ENCODE assay signal across 7 mouse cellular contexts in the genomic region with DNA sequence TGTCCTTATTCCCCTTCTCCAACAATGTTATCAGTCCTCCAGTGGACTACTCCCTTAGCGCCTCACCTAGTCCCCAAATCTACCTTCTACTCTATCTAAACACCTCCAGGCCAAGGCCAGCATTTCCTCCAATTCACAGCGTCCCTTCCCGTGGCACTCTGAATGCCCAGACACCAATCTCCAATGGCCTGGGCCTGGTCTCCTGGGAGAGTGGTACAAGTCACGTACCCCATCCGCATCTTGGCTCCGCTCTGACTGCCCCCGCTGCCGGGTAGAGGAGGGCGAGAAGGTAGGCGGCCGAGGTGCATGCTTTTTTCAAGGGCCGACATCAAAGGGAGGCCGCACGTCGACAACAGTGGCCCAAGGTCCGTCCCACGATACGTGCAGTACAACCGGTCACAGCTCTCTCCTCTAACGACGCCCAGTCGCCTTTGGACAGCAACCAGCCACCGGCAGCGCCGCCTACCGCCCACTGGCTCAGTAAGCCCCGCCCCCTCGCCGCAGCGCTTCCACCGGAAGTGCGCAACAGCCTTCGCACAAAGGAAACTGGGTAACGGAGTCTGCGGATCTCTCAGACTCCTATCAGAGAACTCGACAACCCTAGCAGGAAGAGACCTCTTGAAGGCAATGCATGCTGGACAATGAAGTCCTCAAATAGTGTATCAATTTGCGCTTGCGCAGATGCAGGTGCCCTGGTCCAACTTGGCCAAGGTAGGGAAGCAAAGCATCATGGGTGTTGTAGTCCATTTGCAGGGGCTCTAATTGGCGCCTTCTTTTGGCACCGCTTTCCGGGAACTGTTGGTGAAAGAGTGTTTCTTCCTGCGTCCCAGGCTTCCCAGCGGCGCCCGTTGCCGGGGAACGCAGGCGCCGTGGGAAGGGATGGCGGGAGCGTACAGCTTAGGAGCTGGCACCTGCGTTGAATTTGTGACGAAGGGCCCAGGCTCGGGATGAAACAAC. TPM values are rescaled to one million over a fixed set of nuclear protein-coding genes. Genes with fewer than 3 reads are reported as not detected.
DNase-seq lines count a peak whose midpoint lies in the region; ATAC-seq and TF ChIP-seq lines count a peak whose summit lies in the region.

Gene C2cd3, plus strand, starts transcription at position 739 of the 957 bp plus-strand sequence.
Gene Ppme1, minus strand, starts transcription at position 813 of the 957 bp plus-strand sequence.

- ATAC-seq in intestine, postnatal 0 days, result peak; percentile 98
- peak; percentile 97 for ATAC-seq in midbrain, embryonic 12.5 days (ENCODE audit: low FRiP score, low read depth)

- H3K4me1 ChIP-seq in embryonic facial prominence, embryonic 10.5 days, result peaks cover 26% of the 10 kb centered on the region
- peaks cover 3% of the 10 kb centered on the region for H3K4me1 ChIP-seq in intestine, postnatal 0 days (replicated peaks; ENCODE audit: control insufficient read depth, insufficient read depth, low read length)
- peaks cover 28% of the 10 kb centered on the region for H3K4me1 ChIP-seq in midbrain, embryonic 12.5 days
- no peaks in the 10 kb centered on the region for H3K4me1 ChIP-seq in small intestine, adult 2 months (ENCODE audit: control insufficient read depth, insufficient read depth, insufficient read length, low read length)

- peak; percentile 88 for TF ChIP-seq CTCF in intestine, postnatal 0 days (IDR thresholded peaks at IDR 0.05; ENCODE audit: low read depth)
- 0 out of 2 replicates have a peak, but pooled peaks have one; percentile 36 for TF ChIP-seq CTCF in small intestine, adult 2 months (IDR thresholded peaks at IDR 0.05; ENCODE audit: extremely low read depth, insufficient read length, insufficient replicate concordance, low read depth, low read length)

- peaks cover 31% of the 10 kb centered on the region for H3K36me3 ChIP-seq in embryonic facial prominence, embryonic 10.5 days (replicated peaks)
- no peaks in the 10 kb centered on the region for H3K36me3 ChIP-seq in intestine, postnatal 0 days (ENCODE audit: control insufficient read depth, insufficient read depth)
- H3K36me3 ChIP-seq in midbrain, embryonic 12.5 days, result peaks cover 19% of the 10 kb centered on the region
- peaks cover 6% of the 10 kb centered on the region; the same call in 1 of the 2 replicates for H3K36me3 ChIP-seq in small intestine, adult 2 months (ENCODE audit: control insufficient read depth, insufficient read depth, low read length)

- peak within 1 kb of the TSS; percentile 79 for H3K4me2 ChIP-seq in intestine, postnatal 0 days (replicated peaks; ENCODE audit: low read depth)
- peak within 1 kb of the TSS; percentile 77 for H3K4me2 ChIP-seq in midbrain, embryonic 12.5 days (replicated peaks)

- under 1% methylated on average over 54 of the region's 54 CpGs for WGBS in embryonic facial prominence, embryonic 10.5 days
- WGBS in intestine, postnatal 0 days, result under 1% methylated on average over 54 of the region's 54 CpGs
- WGBS in midbrain, embryonic 12.5 days, result under 1% methylated on average over 54 of the region's 54 CpGs
- WGBS in small intestine, adult 2 months, result under 1% methylated on average over 54 of the region's 54 CpGs

- H3K9me3 ChIP-seq in embryonic facial prominence, embryonic 10.5 days, result no peaks in the 10 kb centered on the region
- H3K9me3 ChIP-seq in intestine, postnatal 0 days (ENCODE audit: control insufficient read depth), result no peaks in the 10 kb centered on the region
- no peaks in the 10 kb centered on the region for H3K9me3 ChIP-seq in midbrain, embryonic 12.5 days

- peak; percentile 85 for TF ChIP-seq POLR2A in small intestine, adult 2 months (IDR thresholded peaks at IDR 0.05; ENCODE audit: low read depth, low read length)

- peak within 1 kb of the TSS; percentile 91 for H3K27ac ChIP-seq in embryonic facial prominence, embryonic 10.5 days (replicated peaks)
- H3K27ac ChIP-seq in intestine, postnatal 0 days (ENCODE audit: low read depth, low read length), result peak within 1 kb of the TSS; percentile 84
- peak within 1 kb of the TSS; percentile 85 for H3K27ac ChIP-seq in midbrain, embryonic 12.5 days (replicated peaks)
- peak within 1 kb of the TSS; percentile 88 for H3K27ac ChIP-seq in small intestine, adult 2 months (ENCODE audit: insufficient read depth, low read depth, low read length)

- peak; percentile 99 for DNase-seq in adrenal gland, postnatal 10 days
- DNase-seq in embryonic facial prominence, embryonic 10.5 days (ENCODE audit: low spot score), result peak; percentile 99
- DNase-seq in gonadal fat pad, adult 2 months (ENCODE audit: low read depth), result peak; percentile 100
- peak; percentile 99 for DNase-seq in left cerebral cortex, postnatal 4 days

- H3K27me3 ChIP-seq in embryonic facial prominence, embryonic 10.5 days (replicated peaks; ENCODE audit: low read depth, poor library complexity, severe bottlenecking), result no peaks in the 10 kb centered on the region
- no peaks in the 10 kb centered on the region for H3K27me3 ChIP-seq in intestine, postnatal 0 days (replicated peaks; ENCODE audit: control insufficient read depth, insufficient read depth, low read length)
- no peaks in the 10 kb centered on the region for H3K27me3 ChIP-seq in midbrain, embryonic 12.5 days
- no peaks in the 10 kb centered on the region for H3K27me3 ChIP-seq in small intestine, adult 2 months (ENCODE audit: control insufficient read depth, insufficient read depth, low read length)

- intact Hi-C loops in left cerebral cortex, postnatal 4 days (cut with DNase I), result no loop called here

- peak within 1 kb of the TSS; percentile 68 for H3K9ac ChIP-seq in intestine, postnatal 0 days (ENCODE audit: low read depth, low read length)
- peak within 1 kb of the TSS; percentile 83 for H3K9ac ChIP-seq in midbrain, embryonic 12.5 days (replicated peaks)

- peak within 1 kb of the TSS; percentile 93 for H3K4me3 ChIP-seq in embryonic facial prominence, embryonic 10.5 days
- H3K4me3 ChIP-seq in intestine, postnatal 0 days (ENCODE audit: low read depth, low read length), result peak within 1 kb of the TSS; percentile 73
- H3K4me3 ChIP-seq in midbrain, embryonic 12.5 days, result peak within 1 kb of the TSS; percentile 68
- peak within 1 kb of the TSS; percentile 87 for H3K4me3 ChIP-seq in small intestine, adult 2 months (ENCODE audit: low read depth, low read length)

RNA-seq across cellular contexts. Expression of gene C2cd3, which starts in this region (rescaled TPM):
- total RNA-seq in adrenal gland, postnatal 10 days (2021), result 10 to 100 TPM; 15.9 to 19.7 TPM
- polyA plus RNA-seq in embryonic facial prominence, embryonic 10.5 days (2016; fragmentation: Nextera tagmentation; extraction: Ambion mirVana), result 37.5 and 38.8 TPM in 2 replicates
- polyA plus RNA-seq in gonadal fat pad, adult 2 months (2012; rRNA removed), result 18.4 and 20.1 TPM in 2 replicates
- 4.5 and 5.7 TPM in 2 replicates for polyA plus RNA-seq in intestine, postnatal 0 days (2015; fragmentation: Nextera tagmentation; extraction: Ambion mirVana)
- total RNA-seq in left cerebral cortex, postnatal 4 days (2021), result 10 to 100 TPM; 19.2 to 22.8 TPM
- 39.5 and 41.0 TPM in 2 replicates for polyA plus RNA-seq in midbrain, embryonic 12.5 days (2016; fragmentation: Nextera tagmentation; extraction: Ambion mirVana)
- polyA plus RNA-seq in small intestine, adult 2 months (2012; rRNA removed), result 6.6 and 10.1 TPM in 2 replicates

RNA-seq across cellular contexts. Expression of gene Ppme1, which starts in this region (rescaled TPM):
- total RNA-seq in adrenal gland, postnatal 10 days (2021), result 10 to 100 TPM; 41.7 to 44.4 TPM
- polyA plus RNA-seq in embryonic facial prominence, embryonic 10.5 days (2016; fragmentation: Nextera tagmentation; extraction: Ambion mirVana), result 83.0 and 88.8 TPM in 2 replicates
- polyA plus RNA-seq in gonadal fat pad, adult 2 months (2012; rRNA removed), result 89.1 and 95.3 TPM in 2 replicates
- polyA plus RNA-seq in intestine, postnatal 0 days (2015; fragmentation: Nextera tagmentation; extraction: Ambion mirVana), result 22.7 and 23.5 TPM in 2 replicates
- 100 to 1,000 TPM; 103 to 108 TPM for total RNA-seq in left cerebral cortex, postnatal 4 days (2021)
- 108 and 109 TPM in 2 replicates for polyA plus RNA-seq in midbrain, embryonic 12.5 days (2016; fragmentation: Nextera tagmentation; extraction: Ambion mirVana)
- polyA plus RNA-seq in small intestine, adult 2 months (2012; rRNA removed), result 35.1 and 45.8 TPM in 2 replicates

Comparison
In these comparisons a context has a peak if more than half of its experiments do, and no peak if none do; other contexts are left out.
1. Peak in every context shown above with its lines: DNase-seq, ATAC-seq, H3K4me3 ChIP-seq and H3K27ac ChIP-seq.